Mouse (Mus musculus) T-helper 17 cell (primary cell): Measurements from ENCODE around the gene Tll1.

Experiments
- in situ Hi-C, 2 experiments: fragments of 300-600 bp; cut with MboI, MseI; formaldehyde crosslinking; loops; 1 replicate in 1 of 2; 2 replicates in 1 of 2; pipeline ENCODE4 v1.15.1; 2025; ENCODE audit warnings: high pct_unique_total_duplicates in 2 of 2

Gene Tll1

DNA sequence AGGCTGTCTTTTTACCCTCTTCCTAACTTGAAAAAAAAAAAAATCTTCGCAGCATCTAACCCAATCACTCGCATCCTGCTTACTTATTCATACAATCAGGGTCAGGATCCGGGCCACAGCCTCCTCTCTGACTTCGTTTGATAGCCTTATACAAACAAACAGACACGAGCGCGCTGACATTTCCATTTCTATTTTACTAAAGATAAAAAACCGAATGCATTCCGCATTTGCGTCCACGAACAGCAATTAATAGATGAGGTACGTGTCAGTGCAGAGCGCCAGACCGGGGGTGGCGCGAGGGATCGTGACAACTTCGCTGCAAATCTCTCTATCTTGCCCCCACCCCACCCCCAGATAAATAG is at the start of gene Tll1:
Tll1 (minus strand) TSS at position 248 of the 362 bp plus-strand sequence.
- in situ Hi-C loops = no loop called here

GRCm38 (mm10) chr8:64238645-64239044 is 32.6 kb upstream of the Tll1 start:
- in situ Hi-C loops = no loop called here

- in situ Hi-C loops = loop anchor here in 1 of 2 experiments (10.0 kb wide), 1 partner anchor 333 kb away; no protein-coding TSS in a partner anchor
Observed at GRCm38 (mm10) chr8:64221600-64221999, 15.5 kb upstream of the Tll1 start.

DNA sequence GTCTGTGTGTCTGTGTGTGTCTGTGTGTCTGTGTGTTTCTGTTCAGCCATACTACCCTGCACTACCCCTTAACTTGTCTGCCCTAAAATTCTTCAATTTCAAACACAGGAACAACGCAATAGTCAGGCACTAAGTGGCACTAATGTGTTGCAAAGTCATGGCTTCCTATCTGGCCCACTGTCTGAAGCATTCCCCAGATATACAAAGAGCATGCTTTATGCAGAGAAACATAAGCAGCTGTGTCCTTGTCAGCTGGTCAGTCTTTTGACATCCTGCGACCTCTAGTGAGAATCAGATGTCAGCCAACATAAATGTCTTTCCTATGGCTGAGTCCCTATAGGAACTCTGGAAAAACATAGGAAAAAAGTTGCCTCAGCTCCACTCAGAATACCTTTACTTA is 11.6 kb upstream of the Tll1 start:
- in situ Hi-C loops = no loop called here

DNA sequence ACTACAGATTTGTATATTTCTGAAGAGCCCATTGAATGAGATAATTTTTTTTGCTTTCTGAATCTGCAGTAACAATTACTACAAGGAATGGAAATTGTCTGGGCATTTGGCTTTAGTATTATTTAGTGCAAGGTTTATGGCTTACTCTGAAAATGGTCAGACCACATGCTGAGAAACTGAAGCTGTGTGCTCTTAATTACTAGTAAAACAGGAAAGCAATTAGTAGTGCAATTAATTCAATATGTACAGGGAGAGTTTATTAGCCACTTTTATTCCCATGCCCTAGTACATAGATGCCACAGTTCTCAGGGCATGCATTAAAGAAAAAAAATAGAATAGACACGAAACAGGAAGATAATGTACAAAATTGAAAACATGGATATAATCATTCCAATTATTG is 10.2 kb upstream of the Tll1 start:
- in situ Hi-C loops = no loop called here

GRCm38 (mm10) chr8:64215374-64215773 is 9.3 kb upstream of the Tll1 start:
- in situ Hi-C loops = no loop called here

- in situ Hi-C loops = no loop called here
Observed at GRCm38 (mm10) chr8:64214906-64215305, 8.8 kb upstream of the Tll1 start.

DNA sequence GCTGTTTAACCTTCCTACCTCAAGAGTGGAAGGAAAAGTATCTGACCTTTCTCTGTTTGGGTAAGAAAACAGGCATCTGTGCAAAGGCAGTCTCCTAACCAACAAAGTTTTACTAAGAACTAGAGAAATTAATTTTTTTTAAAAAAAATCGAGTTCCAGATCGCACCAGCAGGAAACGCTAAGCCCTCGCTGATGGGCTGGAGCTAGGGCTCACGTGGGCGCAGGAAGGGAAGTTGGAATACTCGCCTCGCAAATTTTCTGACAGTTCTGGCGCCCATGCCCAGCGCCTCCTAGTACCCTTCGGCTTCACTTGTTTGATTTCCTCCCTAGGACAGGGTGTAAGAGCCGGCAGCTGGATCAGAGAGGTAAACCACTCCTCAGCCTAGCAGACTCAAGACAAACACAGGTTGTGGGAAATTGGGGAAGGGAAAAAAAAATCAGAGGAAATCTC is 365 bp upstream of the Tll1 start:
- in situ Hi-C loops = no loop called here

DNA sequence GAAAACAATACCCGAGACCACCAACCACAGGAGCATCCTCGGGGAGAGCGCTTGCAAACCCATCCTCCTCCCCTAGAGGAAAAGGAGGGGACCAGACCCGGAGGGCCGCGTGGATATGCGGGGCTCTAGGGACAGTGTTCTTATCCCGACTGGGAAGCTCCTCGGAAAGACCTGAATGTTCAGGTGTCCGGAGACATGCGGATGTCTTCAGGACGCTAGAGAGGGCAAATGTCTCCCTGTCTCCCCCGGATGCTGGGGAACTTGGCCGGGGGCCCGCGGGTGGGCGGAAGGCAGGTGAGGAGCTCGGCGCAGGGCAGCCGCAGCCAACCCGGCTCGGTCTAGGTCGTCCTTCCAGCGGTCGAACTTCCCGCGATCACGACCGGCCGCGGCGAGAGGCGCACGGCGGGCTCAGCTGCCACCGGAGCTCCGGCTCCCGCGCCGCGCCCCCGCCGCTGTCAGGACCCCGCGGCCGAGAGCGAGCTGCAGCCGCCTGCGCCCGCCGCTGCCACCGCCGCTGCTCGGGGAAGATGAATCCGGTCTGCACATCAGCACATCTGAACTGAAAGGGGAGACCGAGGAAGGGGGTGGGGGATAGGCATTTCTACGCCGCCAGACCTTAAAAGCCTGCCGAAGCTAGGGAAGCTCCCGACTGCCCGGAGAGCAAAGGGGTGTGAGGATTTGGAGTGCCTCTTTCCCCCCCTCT is 599 bp downstream of the Tll1 start:
- in situ Hi-C loops = no loop called here

DNA sequence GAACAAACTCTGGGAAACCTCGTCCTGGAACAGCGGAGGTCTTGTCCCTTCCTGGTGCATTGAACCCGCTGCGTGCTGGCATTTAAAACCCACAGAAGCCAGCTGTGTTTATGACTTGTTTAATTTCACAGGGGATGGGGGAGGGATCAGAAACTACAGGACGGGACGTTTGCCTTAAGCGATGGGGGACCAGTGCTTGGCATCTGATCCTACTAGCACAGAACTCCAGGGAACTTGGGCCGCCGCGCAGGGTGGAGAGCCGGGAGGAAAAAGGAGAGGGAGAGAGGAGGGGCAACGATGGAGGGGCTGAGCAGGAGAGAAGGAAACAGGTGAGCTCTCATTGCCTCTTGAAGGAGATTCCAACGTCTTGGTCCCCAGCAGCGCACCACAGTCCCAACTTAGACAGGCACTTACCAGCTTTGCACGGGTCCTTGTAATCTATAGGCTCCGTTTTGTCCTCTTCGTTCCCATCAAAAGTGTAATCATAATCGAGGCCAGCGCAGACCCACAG is 1.2 kb downstream of the Tll1 start:
- in situ Hi-C loops = no loop called here

- in situ Hi-C loops = no loop called here
Observed at GRCm38 (mm10) chr8:64204167-64204566, 1.9 kb downstream of the Tll1 start.

DNA sequence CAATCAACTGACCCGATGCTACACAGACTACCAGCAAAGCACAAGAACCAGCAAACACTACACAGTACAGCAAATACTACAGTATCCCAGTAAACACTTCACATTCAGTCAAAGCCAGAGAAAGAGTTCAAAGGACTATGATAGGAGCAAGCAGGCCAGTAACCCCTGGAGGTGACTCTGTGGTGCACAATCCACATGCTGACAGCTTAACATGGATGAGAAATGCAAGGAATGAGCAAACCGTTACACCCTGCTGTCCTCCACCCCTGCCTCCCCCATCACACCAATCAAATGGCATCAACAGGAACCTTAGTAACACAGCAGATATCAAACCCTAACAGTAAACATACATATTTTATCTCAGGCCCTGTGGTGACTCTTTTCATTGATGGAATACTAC is 7.7 kb downstream of the Tll1 start:
- in situ Hi-C loops = no loop called here

DNA sequence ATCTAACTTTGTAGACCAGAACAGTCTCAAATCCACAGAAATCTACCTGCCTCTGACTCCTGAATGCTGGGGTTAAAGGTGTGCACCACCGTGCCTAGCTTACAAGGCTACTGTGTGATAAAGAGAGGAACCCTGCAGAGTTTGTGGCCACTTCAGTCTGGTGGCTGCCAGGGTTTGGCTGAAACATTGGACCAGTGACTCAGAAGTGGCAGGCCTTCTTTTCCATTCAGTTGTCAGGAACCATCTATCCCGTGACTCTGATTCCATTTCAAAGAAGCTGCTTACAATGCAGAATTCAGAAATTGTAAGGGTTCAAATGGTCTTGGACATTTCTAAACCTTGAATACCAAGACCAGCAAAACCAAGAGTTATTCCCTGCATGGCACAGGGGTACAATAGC is 12.7 kb downstream of the Tll1 start:
- in situ Hi-C loops = no loop called here

DNA sequence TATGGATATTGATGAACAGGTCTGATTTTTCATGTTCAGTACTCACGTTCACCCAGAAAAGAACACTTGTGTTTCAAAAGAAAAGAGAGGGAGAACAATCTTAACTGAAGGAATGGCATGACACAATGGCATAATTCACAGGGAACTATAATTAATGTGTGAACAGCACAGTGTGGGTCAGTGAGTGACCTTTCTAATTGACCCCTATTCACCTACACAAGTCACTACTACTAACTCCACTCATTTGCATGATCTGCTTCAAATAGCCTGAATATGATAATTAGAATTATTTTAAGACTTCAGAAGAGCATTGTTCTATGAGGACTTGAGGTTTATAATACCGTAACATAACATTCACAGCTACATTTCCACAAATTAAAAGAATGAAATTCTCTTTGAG is 18.2 kb downstream of the Tll1 start:
- in situ Hi-C loops = no loop called here

- in situ Hi-C loops = no loop called here
Observed at GRCm38 (mm10) chr8:64176931-64177330, 29.1 kb downstream of the Tll1 start.

- in situ Hi-C loops = no loop called here
Observed at GRCm38 (mm10) chr8:64174916-64175315, 31.2 kb downstream of the Tll1 start.

DNA sequence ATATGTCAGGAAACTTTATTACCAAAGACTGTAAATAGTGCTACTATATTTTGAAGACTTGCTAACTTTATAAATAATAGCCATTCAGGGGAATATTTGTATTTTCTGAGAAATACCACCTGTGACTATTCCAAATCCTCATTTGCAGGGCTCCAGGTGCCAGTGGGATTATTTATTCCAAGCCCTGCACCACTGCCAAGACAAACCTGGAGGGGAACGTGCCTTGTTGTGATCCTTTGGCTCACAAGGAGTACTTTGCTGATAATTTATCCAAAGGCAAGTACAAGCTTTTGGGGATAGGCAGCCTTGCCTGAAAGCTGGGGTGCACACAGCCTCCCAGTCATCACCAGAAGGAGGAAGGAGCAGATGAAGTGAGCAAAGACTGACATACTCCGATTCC is 32.3 kb downstream of the Tll1 start:
- in situ Hi-C loops = no loop called here

GRCm38 (mm10) chr8:64152899-64153891 is 52.9 kb downstream of the Tll1 start:
- in situ Hi-C loops = no loop called here

GRCm38 (mm10) chr8:64152216-64152804 is 53.8 kb downstream of the Tll1 start:
- in situ Hi-C loops = no loop called here

GRCm38 (mm10) chr8:64136593-64136992 is 69.5 kb downstream of the Tll1 start:
- in situ Hi-C loops = no loop called here

DNA sequence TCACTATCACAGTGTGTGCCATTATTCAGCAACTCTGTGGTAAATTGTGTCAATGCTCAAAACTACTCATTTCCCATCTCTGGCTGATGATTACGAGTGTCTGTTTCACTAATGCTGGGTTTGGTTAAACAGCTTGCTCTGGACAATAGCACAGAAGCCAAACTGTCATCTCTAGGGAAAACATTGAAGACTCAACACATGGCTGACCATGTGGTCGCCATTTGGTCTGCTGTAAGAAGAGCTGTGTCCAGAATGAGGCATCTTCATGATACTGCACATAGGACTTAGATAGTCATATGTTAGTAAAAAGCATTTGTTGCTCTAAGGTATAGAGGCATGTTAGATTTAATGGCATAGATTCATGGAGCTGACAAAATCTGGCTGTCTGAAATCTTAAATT is 98.9 kb downstream of the Tll1 start:
- in situ Hi-C loops = no loop called here

GRCm38 (mm10) chr8:64073396-64073795 is 132.7 kb downstream of the Tll1 start:
- in situ Hi-C loops = no loop called here
